Mouse (Mus musculus): Measurements from ENCODE around the gene Pcdh7.

DNA sequence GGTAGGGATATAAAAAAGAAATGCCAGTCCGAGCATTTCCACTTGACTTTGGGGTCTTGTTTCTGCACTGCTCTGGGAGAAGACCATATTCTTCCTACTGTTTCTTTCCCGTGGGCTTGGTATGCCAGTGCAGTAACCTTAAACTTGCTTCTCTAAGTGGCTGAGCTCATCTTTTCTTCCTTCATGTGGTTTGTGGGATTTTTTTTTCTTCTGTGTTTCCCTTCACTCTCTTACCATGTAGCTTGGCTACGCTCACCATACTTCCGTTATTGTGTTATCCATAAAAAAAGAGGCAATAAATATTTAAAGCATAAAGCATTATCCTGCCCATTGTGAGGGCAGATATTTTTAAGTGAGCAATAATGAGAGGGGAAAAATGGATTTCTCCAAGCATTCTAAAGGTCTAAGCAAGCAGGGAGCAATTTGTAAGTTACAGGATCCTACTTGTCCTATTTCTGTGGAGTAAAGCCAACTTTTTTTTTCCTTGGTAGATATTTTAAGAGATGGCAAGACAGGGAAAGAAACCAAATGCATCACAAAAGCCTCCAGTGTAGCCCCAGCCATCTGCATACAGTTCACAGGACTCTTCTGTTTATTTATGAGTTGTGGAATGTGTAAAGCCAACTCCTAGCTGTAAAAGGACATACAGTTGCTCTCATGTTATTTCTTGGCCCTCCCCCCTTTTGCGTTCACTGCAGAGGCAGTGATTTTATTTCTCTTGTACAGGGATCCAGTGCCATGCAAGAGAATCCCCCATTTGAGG is 123.8 kb downstream of the Pcdh7 start:
- no peak for TF ChIP-seq POLR2A (IDR thresholded peaks at IDR 0.05; ENCODE audit: low read depth, low read length)
- TF ChIP-seq CTCF (IDR thresholded peaks at IDR 0.05; ENCODE audit: extremely low read depth, insufficient read length, insufficient replicate concordance, low read depth, low read length), result no peak

Measured in small intestine, adult 2 months (tissue).